Mouse (Mus musculus): ENCODE results near the gene Fgf12. TPM values are rescaled to one million over a fixed set of nuclear protein-coding genes. Genes with fewer than 3 reads are reported as not detected.

Gene Fgf12
- polyA plus RNA-seq, 1 experiment, result not detected

- H3K4me1 ChIP-seq (ENCODE audit: control insufficient read depth, insufficient read depth, low read length), result no peaks in the 10 kb centered on the region
- H3K4me3 ChIP-seq (ENCODE audit: low read depth, low read length), result no peak overlapping the region
- no peaks in the 10 kb centered on the region for H3K27me3 ChIP-seq (ENCODE audit: control insufficient read depth, insufficient read depth, low read length, poor library complexity, severe bottlenecking)
- H3K9me3 ChIP-seq (replicated peaks; ENCODE audit: control insufficient read depth, insufficient read depth, low read length, poor library complexity, severe bottlenecking), result no peaks in the 10 kb centered on the region
- H3K9ac ChIP-seq (ENCODE audit: low read depth, poor library complexity, severe bottlenecking), result no peak overlapping the region
- no peaks in the 10 kb centered on the region for H3K36me3 ChIP-seq (ENCODE audit: control insufficient read depth, insufficient read depth, low read length, poor library complexity, severe bottlenecking)
- H3K27ac ChIP-seq (ENCODE audit: insufficient read depth, low read length), result no peak overlapping the region
- no peak for TF ChIP-seq CTCF (IDR thresholded peaks at IDR 0.05; ENCODE audit: low read depth, low read length)
- no peak for TF ChIP-seq EP300 (IDR thresholded peaks at IDR 0.05; ENCODE audit: insufficient read depth, low read depth, low read length)
- TF ChIP-seq POLR2A (IDR thresholded peaks at IDR 0.05; ENCODE audit: insufficient read depth, low read length), result no peak
These were observed 267.9 kb downstream of the Fgf12 start for GRCm38 (mm10) chr16:28484920-28485319.

DNA sequence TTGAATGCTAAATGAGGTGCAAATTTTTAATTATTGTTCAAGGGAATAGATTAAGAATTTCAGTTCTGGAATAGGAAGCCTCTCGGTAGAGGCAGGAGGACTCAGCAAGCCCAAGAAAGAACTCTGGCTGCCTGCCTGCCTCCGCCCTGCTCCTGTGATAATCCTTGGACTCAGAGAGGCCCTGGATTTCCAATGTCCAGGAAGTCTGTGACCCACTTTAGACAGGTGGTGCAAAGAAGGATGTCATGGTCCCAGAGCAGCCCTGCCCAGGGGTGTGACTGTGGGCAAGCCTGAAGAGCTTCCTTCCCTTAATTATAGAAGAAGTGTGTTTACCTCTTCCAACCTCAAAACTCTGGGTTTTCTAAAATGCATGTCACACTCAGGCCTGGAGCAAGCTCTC, 273.8 kb downstream of the Fgf12 start:
- no peaks in the 10 kb centered on the region for H3K36me3 ChIP-seq (ENCODE audit: control insufficient read depth, insufficient read depth, low read length, poor library complexity, severe bottlenecking)
- no peaks in the 10 kb centered on the region for H3K4me1 ChIP-seq (ENCODE audit: control insufficient read depth, insufficient read depth, low read length)
- H3K9me3 ChIP-seq (replicated peaks; ENCODE audit: control insufficient read depth, insufficient read depth, low read length, poor library complexity, severe bottlenecking), result no peaks in the 10 kb centered on the region
- no peaks in the 10 kb centered on the region for H3K27me3 ChIP-seq (ENCODE audit: control insufficient read depth, insufficient read depth, low read length, poor library complexity, severe bottlenecking)
- TF ChIP-seq CTCF (IDR thresholded peaks at IDR 0.05; ENCODE audit: low read depth, low read length) (no peak), EP300 (IDR thresholded peaks at IDR 0.05; ENCODE audit: insufficient read depth, low read depth, low read length) (no peak), POLR2A (IDR thresholded peaks at IDR 0.05; ENCODE audit: insufficient read depth, low read length) (no peak)
- no peak overlapping the region for H3K27ac ChIP-seq (ENCODE audit: insufficient read depth, low read length)
- H3K9ac ChIP-seq (ENCODE audit: low read depth, poor library complexity, severe bottlenecking), result no peak overlapping the region
- H3K4me3 ChIP-seq (ENCODE audit: low read depth, low read length), result no peak overlapping the region

GRCm38 (mm10) chr16:28476651-28477050, 276.2 kb downstream of the Fgf12 start:
- H3K36me3 ChIP-seq (ENCODE audit: control insufficient read depth, insufficient read depth, low read length, poor library complexity, severe bottlenecking), result no peaks in the 10 kb centered on the region
- TF ChIP-seq POLR2A (IDR thresholded peaks at IDR 0.05; ENCODE audit: insufficient read depth, low read length) (no peak), CTCF (IDR thresholded peaks at IDR 0.05; ENCODE audit: low read depth, low read length) (no peak), EP300 (IDR thresholded peaks at IDR 0.05; ENCODE audit: insufficient read depth, low read depth, low read length) (no peak)
- no peak overlapping the region for H3K27ac ChIP-seq (ENCODE audit: insufficient read depth, low read length)
- H3K27me3 ChIP-seq (ENCODE audit: control insufficient read depth, insufficient read depth, low read length, poor library complexity, severe bottlenecking), result no peaks in the 10 kb centered on the region
- H3K9me3 ChIP-seq (replicated peaks; ENCODE audit: control insufficient read depth, insufficient read depth, low read length, poor library complexity, severe bottlenecking), result no peaks in the 10 kb centered on the region
- H3K4me3 ChIP-seq (ENCODE audit: low read depth, low read length), result no peak overlapping the region
- H3K9ac ChIP-seq (ENCODE audit: low read depth, poor library complexity, severe bottlenecking), result no peak overlapping the region
- no peaks in the 10 kb centered on the region for H3K4me1 ChIP-seq (ENCODE audit: control insufficient read depth, insufficient read depth, low read length)

GRCm38 (mm10) chr16:28475553-28475952, 277.3 kb downstream of the Fgf12 start:
- TF ChIP-seq POLR2A (IDR thresholded peaks at IDR 0.05; ENCODE audit: insufficient read depth, low read length), result no peak
- TF ChIP-seq CTCF (IDR thresholded peaks at IDR 0.05; ENCODE audit: low read depth, low read length), result no peak
- no peak for TF ChIP-seq EP300 (IDR thresholded peaks at IDR 0.05; ENCODE audit: insufficient read depth, low read depth, low read length)
- H3K4me3 ChIP-seq (ENCODE audit: low read depth, low read length), result no peak overlapping the region
- H3K4me1 ChIP-seq (ENCODE audit: control insufficient read depth, insufficient read depth, low read length), result no peaks in the 10 kb centered on the region
- H3K36me3 ChIP-seq (ENCODE audit: control insufficient read depth, insufficient read depth, low read length, poor library complexity, severe bottlenecking), result no peaks in the 10 kb centered on the region
- no peaks in the 10 kb centered on the region for H3K27me3 ChIP-seq (ENCODE audit: control insufficient read depth, insufficient read depth, low read length, poor library complexity, severe bottlenecking)
- no peak overlapping the region for H3K27ac ChIP-seq (ENCODE audit: insufficient read depth, low read length)
- no peaks in the 10 kb centered on the region for H3K9me3 ChIP-seq (replicated peaks; ENCODE audit: control insufficient read depth, insufficient read depth, low read length, poor library complexity, severe bottlenecking)
- H3K9ac ChIP-seq (ENCODE audit: low read depth, poor library complexity, severe bottlenecking), result no peak overlapping the region

DNA sequence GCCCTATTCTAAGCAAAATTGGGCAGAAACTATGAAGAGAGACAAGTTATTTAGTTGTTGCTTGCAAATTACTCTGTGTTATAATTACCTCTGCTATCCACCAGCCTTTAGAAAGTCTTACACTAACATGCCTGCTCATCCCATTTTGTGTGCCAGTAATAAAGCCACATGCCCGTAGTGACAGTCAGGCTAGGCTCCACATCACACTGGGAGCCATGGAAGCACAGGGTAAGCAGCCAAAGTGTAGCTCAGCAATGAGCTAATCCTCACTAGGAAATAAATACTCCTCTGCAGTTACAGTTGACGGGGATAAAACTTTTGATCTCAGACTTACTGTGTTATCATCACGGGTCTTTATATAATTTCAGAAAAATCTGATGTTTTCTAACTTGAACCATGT, 298.0 kb downstream of the Fgf12 start:
- no peaks in the 10 kb centered on the region for H3K9me3 ChIP-seq (replicated peaks; ENCODE audit: control insufficient read depth, insufficient read depth, low read length, poor library complexity, severe bottlenecking)
- H3K27ac ChIP-seq (ENCODE audit: insufficient read depth, low read length), result no peak overlapping the region
- no peak overlapping the region for H3K4me3 ChIP-seq (ENCODE audit: low read depth, low read length)
- no peak overlapping the region for H3K9ac ChIP-seq (ENCODE audit: low read depth, poor library complexity, severe bottlenecking)
- no peaks in the 10 kb centered on the region for H3K4me1 ChIP-seq (ENCODE audit: control insufficient read depth, insufficient read depth, low read length)
- no peaks in the 10 kb centered on the region for H3K36me3 ChIP-seq (ENCODE audit: control insufficient read depth, insufficient read depth, low read length, poor library complexity, severe bottlenecking)
- TF ChIP-seq EP300 (IDR thresholded peaks at IDR 0.05; ENCODE audit: insufficient read depth, low read depth, low read length) (no peak), CTCF (IDR thresholded peaks at IDR 0.05; ENCODE audit: low read depth, low read length) (no peak), POLR2A (IDR thresholded peaks at IDR 0.05; ENCODE audit: insufficient read depth, low read length) (no peak)
- H3K27me3 ChIP-seq (ENCODE audit: control insufficient read depth, insufficient read depth, low read length, poor library complexity, severe bottlenecking), result no peaks in the 10 kb centered on the region

DNA sequence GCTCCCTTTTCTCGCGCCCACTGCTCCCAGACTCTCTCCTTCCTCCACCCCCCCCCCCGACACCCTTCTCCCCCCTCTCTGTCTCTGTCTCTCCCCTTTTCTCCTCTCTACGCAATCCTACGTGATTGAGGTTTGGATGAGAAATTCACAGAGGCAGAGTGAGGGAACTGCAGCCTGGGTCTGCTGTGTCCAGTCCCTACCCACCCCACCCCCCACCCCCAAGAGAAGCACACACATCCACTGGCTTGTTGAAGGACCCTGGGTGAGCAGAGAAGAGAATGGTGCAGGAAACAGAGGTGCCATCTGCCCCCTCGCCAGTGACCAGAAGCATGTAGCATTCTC, 305.8 kb downstream of the Fgf12 start:
- peak overlapping the region; percentile 71 for H3K4me3 ChIP-seq (ENCODE audit: low read depth, low read length)
- peaks cover 25% of the 10 kb centered on the region for H3K27me3 ChIP-seq (ENCODE audit: control insufficient read depth, insufficient read depth, low read length, poor library complexity, severe bottlenecking)
- no peak for TF ChIP-seq CTCF (IDR thresholded peaks at IDR 0.05; ENCODE audit: low read depth, low read length)
- TF ChIP-seq EP300 (IDR thresholded peaks at IDR 0.05; ENCODE audit: insufficient read depth, low read depth, low read length), result no peak
- no peak for TF ChIP-seq POLR2A (IDR thresholded peaks at IDR 0.05; ENCODE audit: insufficient read depth, low read length)
- peak overlapping the region; percentile 89 for H3K9ac ChIP-seq (ENCODE audit: low read depth, poor library complexity, severe bottlenecking)
- no peaks in the 10 kb centered on the region for H3K9me3 ChIP-seq (replicated peaks; ENCODE audit: control insufficient read depth, insufficient read depth, low read length, poor library complexity, severe bottlenecking)
- H3K4me1 ChIP-seq (ENCODE audit: control insufficient read depth, insufficient read depth, low read length), result no peaks in the 10 kb centered on the region
- no peak overlapping the region for H3K27ac ChIP-seq (ENCODE audit: insufficient read depth, low read length)
- no peaks in the 10 kb centered on the region for H3K36me3 ChIP-seq (ENCODE audit: control insufficient read depth, insufficient read depth, low read length, poor library complexity, severe bottlenecking)

Measured in ES-Bruce4 (cell line).